Mouse (Mus musculus): ENCODE data around the gene Sars.

DNA sequence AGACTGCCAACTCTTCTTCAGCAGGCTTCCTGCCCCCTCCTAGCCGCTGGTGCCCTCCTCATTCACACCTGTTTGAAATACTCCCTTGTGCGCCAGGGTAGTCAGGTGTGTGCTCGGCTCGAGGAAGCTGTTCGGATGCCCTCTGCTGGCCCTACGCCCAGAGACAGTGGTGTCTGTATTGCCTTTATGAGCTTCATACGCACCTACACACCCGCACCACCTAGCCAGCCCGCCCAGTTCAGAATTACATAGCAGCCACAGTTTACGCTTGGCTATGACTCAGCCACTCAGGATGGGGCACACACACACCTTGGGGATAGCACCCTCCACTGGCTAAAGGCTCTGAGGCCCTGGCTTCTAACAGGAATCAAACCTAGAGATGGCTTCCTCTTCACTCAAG lies 13.9 kb upstream of the Sars start:
- TF ChIP-seq CTCF (IDR thresholded peaks at IDR 0.05; ENCODE audit: low read depth) (peak; percentile 69), EP300 (optimal IDR thresholded peaks at IDR 0.05) (no peak)

Data from stomach, postnatal 0 days (tissue).